Mouse (Mus musculus) left cerebral cortex, adult 18-20 months (tissue): Measurements from ENCODE around the gene Nox3. TPM values are rescaled to one million over a fixed set of nuclear protein-coding genes. Genes with fewer than 3 reads are reported as not detected.

ENCODE experiments used
- DNase-seq, 2 experiments: peaks; one replicate each; pipeline ENCODE4 v3.0.0; 2021 to 2022; ENCODE audit warnings: low spot score in 2 of 2, mixed read lengths in 1 of 2
- long read RNA-seq, 2 experiments: library from polyadenylated mRNA; stranded (forward); transcript quantifications; one replicate each; pipeline ENCODE4 v2.0.0; 2021
- total RNA-seq, 2 experiments: library from RNA; stranded (reverse); gene quantifications; 2 replicates each; pipeline ENCODE4 v1.2.3; 2021

Gene Nox3
- total RNA-seq, result under 1 TPM in 1 of 2 experiments, not detected in 1; 0.19 TPM
- long read RNA-seq, experiment 1, result 0 reads
- long read RNA-seq, experiment 2, result 0 reads

GRCm38 (mm10) chr17:3696161-3696560 lies at the start of gene Nox3:
Nox3 (minus strand) TSS chr17:3696261.
- no peak for DNase-seq

GRCm38 (mm10) chr17:3744402-3744801 lies 48.3 kb upstream of the Nox3 start:
- no peak for DNase-seq

- DNase-seq, result no peak
Measured at GRCm38 (mm10) chr17:3736936-3737335, 40.9 kb upstream of the Nox3 start.

GRCm38 (mm10) chr17:3734286-3734685 lies 38.2 kb upstream of the Nox3 start:
- no peak for DNase-seq

- DNase-seq, result no peak
Measured at GRCm38 (mm10) chr17:3705350-3705930, 9.4 kb upstream of the Nox3 start.

- peak; percentile 3 to 7 for DNase-seq
Measured at GRCm38 (mm10) chr17:3702320-3702719, 6.3 kb upstream of the Nox3 start.

- DNase-seq, result no peak
Measured at GRCm38 (mm10) chr17:3692817-3693216, 3.2 kb downstream of the Nox3 start.

GRCm38 (mm10) chr17:3690499-3691258 lies 5.4 kb downstream of the Nox3 start:
- no peak for DNase-seq

GRCm38 (mm10) chr17:3683662-3684061 lies 12.4 kb downstream of the Nox3 start:
- DNase-seq, result no peak

- DNase-seq, result peak; percentile 17 to 22
Measured at GRCm38 (mm10) chr17:3669226-3669625, 26.8 kb downstream of the Nox3 start.

- DNase-seq, result no peak
Measured at GRCm38 (mm10) chr17:3667287-3667686, 28.8 kb downstream of the Nox3 start.

- DNase-seq, result no peak
Measured at GRCm38 (mm10) chr17:3665321-3665720, 30.7 kb downstream of the Nox3 start.

GRCm38 (mm10) chr17:3659497-3659896 lies 36.6 kb downstream of the Nox3 start:
- DNase-seq, result no peak

GRCm38 (mm10) chr17:3650377-3650776 lies 45.7 kb downstream of the Nox3 start:
- no peak for DNase-seq

- DNase-seq, result no peak
Measured at GRCm38 (mm10) chr17:3643582-3643981, 52.5 kb downstream of the Nox3 start.

GRCm38 (mm10) chr17:3641456-3641855 lies 54.6 kb downstream of the Nox3 start:
- DNase-seq, result no peak

GRCm38 (mm10) chr17:3638757-3639156 lies 57.3 kb downstream of the Nox3 start:
- DNase-seq, result no peak

- no peak for DNase-seq
Measured at GRCm38 (mm10) chr17:3632501-3632900, 63.6 kb downstream of the Nox3 start.

- no peak for DNase-seq
Measured at GRCm38 (mm10) chr17:3616329-3617216, 79.5 kb downstream of the Nox3 start.

- no peak for DNase-seq
Measured at GRCm38 (mm10) chr17:3615553-3615952, 80.5 kb downstream of the Nox3 start.

- DNase-seq, result no peak
Measured at GRCm38 (mm10) chr17:3611781-3612075, 84.3 kb downstream of the Nox3 start.
